Mouse (Mus musculus): Measurements from ENCODE around the gene Prpf39.

GRCm38 (mm10) chr12:65058203-65058602, 22.1 kb downstream of the Prpf39 start:
- TF ChIP-seq CTCF (IDR thresholded peaks at IDR 0.05; ENCODE audit: control insufficient read depth, insufficient read depth, insufficient read length): no peak
- no peak for TF ChIP-seq USF1 (IDR thresholded peaks at IDR 0.05; ENCODE audit: low read depth)
- no peak for TF ChIP-seq MYOG (IDR thresholded peaks at IDR 0.05; ENCODE audit: control insufficient read depth, extremely low read depth, insufficient read length)
- TF ChIP-seq MYOD1 (IDR thresholded peaks at IDR 0.05; ENCODE audit: control insufficient read depth, insufficient read length, low read depth): no peak

Data from C2C12 (cell line).